Mouse (Mus musculus) frontal cortex, postnatal 25 days (tissue): Measurements from ENCODE around the gene Flrt2.

Experiments used
- DNase-seq, 2 experiments: peaks; one replicate each; pipeline ENCODE4 v3.0.0; 2022; ENCODE audit warnings: low spot score in 2 of 2

Flrt2 gene

GRCm38 (mm10) chr12:95737571-95737970, 45.5 kb downstream of the Flrt2 start:
- no peak for DNase-seq

- DNase-seq, result no peak
These were observed 46.0 kb downstream of the Flrt2 start for GRCm38 (mm10) chr12:95738031-95738430.

GRCm38 (mm10) chr12:95738491-95739135, 46.6 kb downstream of the Flrt2 start:
- DNase-seq, result no peak

- DNase-seq, result peak in 1 of 2 experiments; percentile 23
These were observed 47.7 kb downstream of the Flrt2 start for GRCm38 (mm10) chr12:95739739-95740138.

GRCm38 (mm10) chr12:95741296-95741695, 49.3 kb downstream of the Flrt2 start:
- DNase-seq, result no peak

GRCm38 (mm10) chr12:95744307-95744706, 52.3 kb downstream of the Flrt2 start:
- no peak for DNase-seq

GRCm38 (mm10) chr12:95746856-95747579, 55.0 kb downstream of the Flrt2 start:
- DNase-seq, result no peak

GRCm38 (mm10) chr12:95748760-95749159, 56.7 kb downstream of the Flrt2 start:
- no peak for DNase-seq

GRCm38 (mm10) chr12:95749248-95749647, 57.2 kb downstream of the Flrt2 start:
- no peak for DNase-seq

GRCm38 (mm10) chr12:95759212-95759746, 67.3 kb downstream of the Flrt2 start:
- no peak for DNase-seq

- no peak for DNase-seq
These were observed 73.2 kb downstream of the Flrt2 start for GRCm38 (mm10) chr12:95765255-95765654.

GRCm38 (mm10) chr12:95769041-95769440, 77.0 kb downstream of the Flrt2 start:
- DNase-seq, result no peak

- no peak for DNase-seq
These were observed 78.2 kb downstream of the Flrt2 start for GRCm38 (mm10) chr12:95770251-95770650.

- DNase-seq, result no peak
These were observed 98.1 kb downstream of the Flrt2 start for GRCm38 (mm10) chr12:95790146-95790545.

GRCm38 (mm10) chr12:95816660-95817059, 124.6 kb downstream of the Flrt2 start:
- no peak for DNase-seq
